Mouse (Mus musculus) liver, embryonic 15.5 days (tissue): ENCODE data around the gene Irak4. TPM values are rescaled to one million over a fixed set of nuclear protein-coding genes. Genes with fewer than 3 reads are reported as not detected.

Experiments
- ATAC-seq: fragments of 200-750 bp; cut with Nextera tagmentation; 2 replicates; pipeline ENCODE4 v1.8.0; 2017; ENCODE audit warnings: moderate number of reproducible peaks, mild to moderate bottlenecking, moderate library complexity; ENCODE audit not compliant: insufficient read depth
- H3K27ac ChIP-seq: fragments of 300-500 bp; sonication (generic); replicated peaks from 2 replicates; pipeline ENCODE4 v1.5.1; 2015; ENCODE audit warnings: mild to moderate bottlenecking, inconsistent platforms
- H3K27me3 ChIP-seq: fragments of 300-500 bp; sonication (generic); 2 replicates; pipeline ENCODE4 v1.6.1; 2015; ENCODE audit warnings: mild to moderate bottlenecking, inconsistent platforms
- H3K36me3 ChIP-seq: fragments of 300-500 bp; sonication (generic); replicated peaks from 2 replicates; pipeline ENCODE4 v1.6.1; 2015; ENCODE audit warnings: moderate library complexity, mild to moderate bottlenecking, inconsistent platforms
- H3K4me1 ChIP-seq: fragments of 300-500 bp; sonication (generic); replicated peaks from 2 replicates; pipeline ENCODE4 v1.6.1; 2015; ENCODE audit warnings: inconsistent platforms
- H3K4me2 ChIP-seq: fragments of 300-500 bp; sonication (generic); 2 replicates; pipeline ENCODE4 v1.6.1; 2015; ENCODE audit warnings: moderate library complexity, mild to moderate bottlenecking, inconsistent platforms
- H3K4me3 ChIP-seq: fragments of 300-500 bp; sonication (generic); replicated peaks from 2 replicates; pipeline ENCODE4 v1.5.1; 2015; ENCODE audit warnings: mild to moderate bottlenecking, inconsistent platforms
- H3K9ac ChIP-seq: fragments of 300-500 bp; sonication (generic); 2 replicates; pipeline ENCODE4 v1.6.1; 2015; ENCODE audit warnings: moderate library complexity, mild to moderate bottlenecking, inconsistent platforms
- H3K9me3 ChIP-seq: fragments of 300-500 bp; sonication (generic); replicated peaks from 2 replicates; pipeline ENCODE4 v1.6.1; 2016; ENCODE audit warnings: inconsistent platforms
- WGBS: fragments of 180-500 bp; shearing (Covaris S2); methylation state at CpG from one replicate; pipeline ENCODE4 v1.1.7; 2015; ENCODE audit warnings: mixed read lengths; ENCODE audit not compliant: insufficient replicate concordance; 5-methylcytosine and 5-hydroxymethylcytosine counted together
- polyA plus RNA-seq: library from polyadenylated mRNA; unstranded; fragments of >200 nt; fragmentation: Nextera tagmentation; extraction: Ambion mirVana; gene quantifications from 2 replicates; pipeline ENCODE4 v1.2.1, GENCODE M21; 2015

Irak4 gene
- polyA plus RNA-seq, 1 experiment from 2014 or later, result 3.6 TPM

- ATAC-seq, result no peak
- WGBS, result 60% methylated on average over 5 of the region's 5 CpGs
- no peak overlapping the region for H3K9ac ChIP-seq
- H3K4me3 ChIP-seq, result no peak overlapping the region
- no peaks in the 10 kb centered on the region for H3K4me1 ChIP-seq
- H3K9me3 ChIP-seq, result no peaks in the 10 kb centered on the region
- H3K4me2 ChIP-seq, result no peak overlapping the region
- 0 out of 2 replicates have a peak, but pooled peaks cover 2% of the 10 kb centered on the region for H3K36me3 ChIP-seq
- no peak overlapping the region for H3K27ac ChIP-seq
- no peaks in the 10 kb centered on the region for H3K27me3 ChIP-seq
Observed at GRCm38 (mm10) chr15:94532306-94532705, 11.1 kb upstream of the Irak4 start.

GRCm38 (mm10) chr15:94532956-94533355 lies 10.5 kb upstream of the Irak4 start:
- no peaks in the 10 kb centered on the region for H3K9me3 ChIP-seq
- WGBS, result 80% methylated on average over 6 of the region's 6 CpGs
- H3K27ac ChIP-seq, result no peak overlapping the region
- no peak overlapping the region for H3K4me2 ChIP-seq
- H3K36me3 ChIP-seq, result 0 out of 2 replicates have a peak, but pooled peaks cover 2% of the 10 kb centered on the region
- no peaks in the 10 kb centered on the region for H3K4me1 ChIP-seq
- no peak for ATAC-seq
- H3K4me3 ChIP-seq, result no peak overlapping the region
- H3K9ac ChIP-seq, result no peak overlapping the region
- H3K27me3 ChIP-seq, result no peaks in the 10 kb centered on the region

DNA sequence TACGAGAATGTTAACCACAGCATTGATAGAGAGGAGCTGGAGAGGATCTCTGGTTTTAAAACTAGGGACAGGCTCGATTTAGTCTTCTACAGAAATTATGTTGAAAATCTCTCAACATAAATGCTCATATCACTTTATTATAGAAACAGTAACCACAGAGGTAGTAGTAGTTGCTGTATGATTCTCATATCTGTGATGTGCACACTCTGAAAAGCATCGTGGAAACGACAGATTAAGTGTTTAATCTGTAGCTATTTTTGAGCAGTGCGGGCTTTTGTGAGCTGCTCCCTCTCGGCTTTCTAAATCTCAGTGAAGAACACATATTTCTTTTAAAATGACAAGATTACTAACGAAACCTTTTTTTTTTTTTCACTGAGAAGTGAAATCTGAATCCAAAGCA lies 7.9 kb upstream of the Irak4 start:
- 46% methylated on average over 7 of the region's 7 CpGs for WGBS
- Histone ChIP-seq H3K4me3 (no peak overlapping the region), H3K27ac (no peak overlapping the region), H3K9ac (no peak overlapping the region), H3K36me3 (no peaks in the 10 kb centered on the region), H3K4me1 (no peaks in the 10 kb centered on the region), H3K9me3 (no peaks in the 10 kb centered on the region), H3K4me2 (no peak overlapping the region), H3K27me3 (no peaks in the 10 kb centered on the region)
- no peak for ATAC-seq

DNA sequence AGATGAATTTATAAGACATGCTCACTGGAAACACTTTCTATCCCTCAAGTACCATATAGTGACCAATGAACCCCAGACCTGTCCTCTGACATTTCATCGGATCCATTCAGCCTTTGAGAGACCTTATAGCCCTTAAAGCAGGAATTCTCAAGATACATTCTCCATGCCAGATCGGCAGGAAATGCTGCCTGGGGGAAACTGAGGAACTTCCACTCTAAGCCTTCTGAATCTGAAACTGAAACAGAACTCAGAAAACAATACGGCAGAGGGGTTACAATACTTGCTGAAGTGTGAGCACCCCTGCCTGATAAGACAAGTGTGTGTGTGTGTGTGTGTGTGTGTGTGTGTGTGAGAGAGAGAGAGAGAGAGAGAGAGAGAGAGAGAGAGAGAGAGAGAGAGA lies 4.1 kb upstream of the Irak4 start:
- Histone ChIP-seq H3K27ac (no peak overlapping the region), H3K4me3 (no peak overlapping the region), H3K9ac (no peak overlapping the region), H3K27me3 (no peaks in the 10 kb centered on the region), H3K4me2 (no peak overlapping the region), H3K4me1 (peaks cover 17% of the 10 kb centered on the region), H3K9me3 (no peaks in the 10 kb centered on the region), H3K36me3 (no peaks in the 10 kb centered on the region)
- no peak for ATAC-seq
- WGBS, result 69% methylated on average over 3 of the region's 3 CpGs

GRCm38 (mm10) chr15:94542567-94543408 lies 655 bp upstream of the Irak4 start:
- Histone ChIP-seq H3K9me3 (no peaks in the 10 kb centered on the region), H3K27ac (peak overlapping the region; percentile 55; the same call in 1 of the 2 replicates), H3K4me2 (peak overlapping the region; percentile 89), H3K4me1 (peaks cover 19% of the 10 kb centered on the region), H3K4me3 (peak overlapping the region; percentile 82), H3K36me3 (no peaks in the 10 kb centered on the region), H3K9ac (peak overlapping the region; percentile 68; the same call in 1 of the 2 replicates), H3K27me3 (no peaks in the 10 kb centered on the region)
- ATAC-seq, result peak; percentile 76
- WGBS, result 5% methylated on average over 22 of the region's 22 CpGs

- Histone ChIP-seq H3K9me3 (no peaks in the 10 kb centered on the region), H3K4me1 (peaks cover 19% of the 10 kb centered on the region), H3K27me3 (no peaks in the 10 kb centered on the region), H3K9ac (peak overlapping the region; percentile 68), H3K4me3 (peak overlapping the region; percentile 82), H3K27ac (peak overlapping the region; percentile 75), H3K36me3 (0 out of 2 replicates have a peak, but pooled peaks cover 2% of the 10 kb centered on the region), H3K4me2 (peak overlapping the region; percentile 89)
- WGBS, result 31% methylated on average over 9 of the region's 9 CpGs
- no peak for ATAC-seq
Observed at GRCm38 (mm10) chr15:94544052-94544636, 701 bp downstream of the Irak4 start.

DNA sequence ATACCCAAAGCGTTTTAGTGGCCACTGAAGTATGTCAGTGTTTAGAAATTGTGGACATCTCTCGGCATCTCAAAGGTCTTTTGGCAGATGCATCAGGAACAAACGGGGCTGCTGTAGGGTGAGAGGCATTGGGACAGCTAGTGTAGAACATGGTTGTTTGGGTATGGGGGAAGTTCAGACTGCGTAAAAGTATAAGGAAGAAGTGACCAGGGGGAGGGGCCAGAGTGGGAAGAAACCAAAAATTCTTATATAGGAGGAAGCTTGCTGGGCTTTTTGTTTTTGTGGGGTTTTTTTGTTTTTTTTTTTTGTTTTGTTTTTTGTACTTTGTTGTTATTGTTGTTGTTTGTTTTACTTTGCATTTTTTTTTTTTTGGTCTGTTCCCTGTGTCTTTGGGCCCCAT lies 1.4 kb downstream of the Irak4 start:
- no peaks in the 10 kb centered on the region for H3K27me3 ChIP-seq
- H3K4me1 ChIP-seq, result peaks cover 19% of the 10 kb centered on the region
- ATAC-seq, result no peak
- peak overlapping the region; percentile 89 for H3K4me2 ChIP-seq
- WGBS, result 64% methylated on average over 4 of the region's 4 CpGs
- H3K9me3 ChIP-seq, result no peaks in the 10 kb centered on the region
- H3K9ac ChIP-seq, result no peak overlapping the region
- no peak overlapping the region for H3K27ac ChIP-seq
- H3K4me3 ChIP-seq, result peak overlapping the region; percentile 82; the same call in 1 of the 2 replicates
- H3K36me3 ChIP-seq, result 0 out of 2 replicates have a peak, but pooled peaks cover 6% of the 10 kb centered on the region

- ATAC-seq, result no peak
- Histone ChIP-seq H3K4me3 (no peak overlapping the region), H3K27me3 (no peaks in the 10 kb centered on the region), H3K4me2 (no peak overlapping the region), H3K4me1 (0 out of 2 replicates have a peak, but pooled peaks cover 3% of the 10 kb centered on the region), H3K9me3 (no peaks in the 10 kb centered on the region), H3K9ac (no peak overlapping the region), H3K27ac (no peak overlapping the region), H3K36me3 (peaks cover 18% of the 10 kb centered on the region)
- WGBS, result 85% methylated on average over 9 of the region's 9 CpGs
Observed at GRCm38 (mm10) chr15:94553536-94553935, 10.1 kb downstream of the Irak4 start.

DNA sequence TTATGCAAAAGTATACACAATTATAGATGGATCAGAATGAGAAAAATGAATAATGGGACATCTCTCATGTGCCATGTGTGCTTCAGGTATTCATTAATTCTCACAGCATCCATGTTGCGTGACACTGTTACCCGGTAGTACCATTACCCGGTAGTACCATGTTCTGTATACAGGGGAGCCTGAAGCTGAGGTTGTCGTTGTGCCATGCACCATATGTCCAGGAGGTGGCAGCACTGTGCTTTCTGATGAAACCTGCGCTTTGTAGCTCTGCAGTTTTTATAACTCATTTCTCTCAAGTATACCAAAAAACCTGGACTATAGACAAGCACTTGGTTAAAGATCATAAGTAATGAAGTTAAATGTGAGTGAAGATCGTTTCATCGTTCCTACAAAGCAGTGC lies 14.0 kb downstream of the Irak4 start:
- Histone ChIP-seq H3K9me3 (no peaks in the 10 kb centered on the region), H3K4me3 (no peak overlapping the region), H3K27me3 (no peaks in the 10 kb centered on the region), H3K4me2 (no peak overlapping the region), H3K27ac (no peak overlapping the region), H3K9ac (no peak overlapping the region), H3K4me1 (peaks cover 9% of the 10 kb centered on the region), H3K36me3 (0 out of 2 replicates have a peak, but pooled peaks cover 8% of the 10 kb centered on the region)
- 22% methylated on average over 7 of the region's 7 CpGs for WGBS
- no peak for ATAC-seq

GRCm38 (mm10) chr15:94558895-94559656 lies 15.6 kb downstream of the Irak4 start:
- Histone ChIP-seq H3K4me2 (no peak overlapping the region), H3K36me3 (0 out of 2 replicates have a peak, but pooled peaks cover 4% of the 10 kb centered on the region), H3K27me3 (no peaks in the 10 kb centered on the region), H3K4me3 (no peak overlapping the region), H3K27ac (no peak overlapping the region), H3K4me1 (peaks cover 9% of the 10 kb centered on the region), H3K9me3 (no peaks in the 10 kb centered on the region), H3K9ac (no peak overlapping the region)
- 57% methylated on average over 17 of the region's 17 CpGs for WGBS
- peak; percentile 63 for ATAC-seq

GRCm38 (mm10) chr15:94564909-94565308 lies 21.5 kb downstream of the Irak4 start:
- ATAC-seq, result no peak
- 75% methylated on average over 2 of the region's 2 CpGs for WGBS

More at GRCm38 (mm10) chr15:94564909-94565308, 21.5 kb downstream of the Irak4 start:
- no peak overlapping the region for H3K4me2 ChIP-seq
- H3K4me3 ChIP-seq, result no peak overlapping the region
- H3K36me3 ChIP-seq, result no peaks in the 10 kb centered on the region
- H3K27me3 ChIP-seq, result no peaks in the 10 kb centered on the region
- no peaks in the 10 kb centered on the region for H3K9me3 ChIP-seq
- H3K27ac ChIP-seq, result no peak overlapping the region
- H3K4me1 ChIP-seq, result 0 out of 2 replicates have a peak, but pooled peaks cover 3% of the 10 kb centered on the region
- no peak overlapping the region for H3K9ac ChIP-seq
